Mouse (Mus musculus) gastrocnemius, postnatal 4 days (tissue): Measurements from ENCODE around the gene Olfr648. TPM values are rescaled to one million over a fixed set of nuclear protein-coding genes. Genes with fewer than 3 reads are reported as not detected.

Experiments used
- total RNA-seq, 2 experiments: library from RNA; stranded (reverse); gene quantifications; 2 replicates each; pipeline ENCODE4 v1.2.3; 2021

Olfr648 gene
- total RNA-seq, 2 experiments from 2014 or later: not detected

Other genes with a start within 250 kb of the Olfr648 start
- gene Olfr632, start 249.0 kb downstream of the Olfr648 start, total RNA-seq: not detected
- gene Olfr633, start 239.0 kb downstream of the Olfr648 start, total RNA-seq: not detected
- gene Olfr635, start 212.2 kb downstream of the Olfr648 start, total RNA-seq: under 1 TPM in 1 of 2 experiments, not detected in 1; 0.03 TPM
- gene Olfr638, start 184.6 kb downstream of the Olfr648 start, total RNA-seq: not detected
- under 1 TPM; 0.03 to 0.05 TPM for gene Olfr639, start 166.1 kb downstream of the Olfr648 start, total RNA-seq
- not detected for gene Olfr640, start 157.8 kb downstream of the Olfr648 start, total RNA-seq
- not detected for gene Olfr641, start 147.9 kb downstream of the Olfr648 start, total RNA-seq
- not detected for gene Olfr642, start 130.7 kb downstream of the Olfr648 start, total RNA-seq
- not detected for gene 4930516K23Rik, start 121.9 kb downstream of the Olfr648 start, total RNA-seq
- gene Olfr644, start 111.5 kb downstream of the Olfr648 start, total RNA-seq: not detected
- not detected for gene Olfr645, start 97.9 kb downstream of the Olfr648 start, total RNA-seq
- not detected for gene Olfr646, start 78.5 kb downstream of the Olfr648 start, total RNA-seq
- not detected for gene Ubqln5, start 53.6 kb downstream of the Olfr648 start, total RNA-seq
- gene Olfr643, start 46.0 kb downstream of the Olfr648 start, total RNA-seq: not detected
- not detected for gene Ubqln3, start 40.1 kb downstream of the Olfr648 start, total RNA-seq
- gene Ubqlnl, start 32.8 kb downstream of the Olfr648 start, total RNA-seq: not detected
- gene Olfm5, start 18.6 kb downstream of the Olfr648 start, total RNA-seq: not detected
- gene Olfr649, start 12.6 kb upstream of the Olfr648 start, total RNA-seq: not detected
- gene Trim6, start 35.4 kb upstream of the Olfr648 start, total RNA-seq: 1 to 10 TPM in 1 of 2 experiments, under 1 TPM in 1; 0.57 to 1.3 TPM
- gene Trim34a, start 61.1 kb upstream of the Olfr648 start, total RNA-seq: 1 to 10 TPM; 1.8 to 2.0 TPM
- 1 to 10 TPM in 1 of 2 experiments, under 1 TPM in 1; 0.98 to 1.5 TPM for gene Trim5, start 104.7 kb upstream of the Olfr648 start, total RNA-seq
- gene Trim12a, start 132.1 kb upstream of the Olfr648 start, total RNA-seq: 1 to 10 TPM; 4.5 to 5.4 TPM
- under 1 TPM in 1 of 2 experiments, not detected in 1; 0.29 TPM for gene Trim34b, start 146.1 kb upstream of the Olfr648 start, total RNA-seq
- gene Trim12c, start 170.0 kb upstream of the Olfr648 start, total RNA-seq: 1 to 10 TPM; 2.6 to 3.5 TPM
- under 1 TPM; 0.05 to 0.08 TPM for gene Trim30b, start 186.5 kb upstream of the Olfr648 start, total RNA-seq
- gene Trim30c, start 217.4 kb upstream of the Olfr648 start, total RNA-seq: under 1 TPM in 1 of 2 experiments, not detected in 1; 0.21 TPM